Mouse (Mus musculus) G1E (cell line): ENCODE data around the gene Gucd1.

ENCODE experiments used
- CTCF ChIP-seq: IDR thresholded peaks from 2 replicates; pipeline ENCODE4 v1.5.1; 2012; ENCODE audit warnings: low read depth, low read length, inconsistent platforms, mixed read lengths
- POLR2AphosphoS5 ChIP-seq: IDR thresholded peaks from 2 replicates; pipeline ENCODE4 v1.6.1; 2012; ENCODE audit warnings: low read depth, low read length, inconsistent platforms; ENCODE audit not compliant: insufficient replicate concordance

- no peak for TF ChIP-seq CTCF
- TF ChIP-seq POLR2AphosphoS5, result no peak
These were observed 12.7 kb downstream of the Gucd1 start for GRCm38 (mm10) chr10:75505130-75505495.
